Mouse (Mus musculus) hindbrain, embryonic 12.5 days (tissue): Measurements from ENCODE around the gene Cygb. TPM values are rescaled to one million over a fixed set of nuclear protein-coding genes. Genes with fewer than 3 reads are reported as not detected.
"Not testable (repeated sequence)": the region's sequence is repeated elsewhere in the genome, so short reads cannot be mapped to it uniquely, and the experiment has no call there.

Experiments used
- ATAC-seq: fragments of 200-750 bp; cut with Nextera tagmentation; 2 replicates; pipeline ENCODE4 v1.8.0; 2017; ENCODE audit warnings: moderate TSS enrichment; ENCODE audit not compliant: low FRiP score
- H3K27ac ChIP-seq: fragments of 300-500 bp; sonication (generic); 2 replicates; pipeline ENCODE4 v1.5.1; 2016; ENCODE audit warnings: mild to moderate bottlenecking
- H3K27me3 ChIP-seq: fragments of 300-500 bp; sonication (generic); 2 replicates; pipeline ENCODE4 v1.6.1; 2016; ENCODE audit warnings: mild to moderate bottlenecking
- H3K36me3 ChIP-seq: fragments of 300-500 bp; sonication (generic); 2 replicates; pipeline ENCODE4 v1.6.1; 2016; ENCODE audit warnings: mild to moderate bottlenecking
- H3K4me1 ChIP-seq: fragments of 300-500 bp; sonication (generic); 2 replicates; pipeline ENCODE4 v1.6.1; 2016
- H3K4me2 ChIP-seq: fragments of 300-500 bp; sonication (generic); replicated peaks from 2 replicates; pipeline ENCODE4 v1.6.1; 2016; ENCODE audit warnings: mild to moderate bottlenecking
- H3K4me3 ChIP-seq: fragments of 300-500 bp; sonication (generic); 2 replicates; pipeline ENCODE4 v1.5.1; 2016; ENCODE audit warnings: mild to moderate bottlenecking
- H3K9ac ChIP-seq: fragments of 300-500 bp; sonication (generic); 2 replicates; pipeline ENCODE4 v1.6.1; 2016; ENCODE audit warnings: mild to moderate bottlenecking, moderate library complexity
- H3K9me3 ChIP-seq: fragments of 300-500 bp; sonication (generic); replicated peaks from 2 replicates; pipeline ENCODE4 v1.6.1; 2016; ENCODE audit warnings: mild to moderate bottlenecking
- WGBS: fragments of 180-500 bp; shearing (Covaris S2); methylation state at CpG from one replicate; pipeline ENCODE4 v1.1.7; 2016; 5-methylcytosine and 5-hydroxymethylcytosine counted together
- polyA plus RNA-seq: library from polyadenylated mRNA; unstranded; fragments of >200 nt; fragmentation: Nextera tagmentation; extraction: Ambion mirVana; gene quantifications from 2 replicates; pipeline ENCODE4 v1.2.1, GENCODE M21; 2016

Cygb gene
- polyA plus RNA-seq, 1 experiment from 2014 or later = 4.5 TPM

GRCm38 (mm10) chr11:116683777-116684176 lies 29.7 kb upstream of the Cygb start:
- Histone ChIP-seq H3K27ac (no peak overlapping the region), H3K27me3 (no peaks in the 10 kb centered on the region), H3K4me1 (0 out of 2 replicates have a peak, but pooled peaks cover 3% of the 10 kb centered on the region), H3K9ac (no peak overlapping the region), H3K9me3 (no peaks in the 10 kb centered on the region), H3K36me3 (peaks cover 22% of the 10 kb centered on the region), H3K4me2 (no peak overlapping the region), H3K4me3 (no peak overlapping the region)
- WGBS = 88% methylated on average over 4 of the region's 4 CpGs
- no peak for ATAC-seq

DNA sequence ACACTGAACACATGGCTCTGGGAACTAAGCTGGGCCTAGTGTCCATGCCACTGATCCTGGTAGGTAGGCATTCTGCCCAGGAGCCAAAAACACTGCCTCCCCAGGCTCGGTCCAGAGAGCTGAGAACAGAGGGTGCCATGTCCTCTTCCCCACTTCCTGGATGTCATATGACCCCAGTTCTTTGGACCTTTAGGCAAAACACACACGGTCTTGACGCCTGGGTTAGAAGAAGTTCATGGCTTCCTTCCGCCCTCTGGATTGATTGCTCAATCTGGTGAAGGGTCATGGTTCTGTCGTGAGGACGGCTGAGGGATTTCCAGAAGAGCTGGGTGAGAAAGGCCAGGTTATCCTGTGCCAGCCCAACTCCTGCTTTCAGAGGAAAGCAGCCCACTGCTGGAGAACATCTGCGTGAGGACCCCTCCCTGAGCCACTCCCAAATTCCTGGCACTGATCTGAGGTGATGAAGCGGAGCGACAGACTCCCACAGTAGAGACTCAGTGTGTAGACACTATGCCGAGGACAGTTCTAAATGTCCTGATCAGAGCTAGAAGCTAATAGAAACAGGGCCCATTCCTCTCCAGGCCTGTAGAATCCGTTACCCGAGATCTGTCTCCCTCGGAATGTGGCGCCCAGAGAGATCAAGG lies 28.5 kb upstream of the Cygb start:
- whole genome bisulfite sequencing = 81% methylated on average over 14 of the region's 14 CpGs
- H3K27ac ChIP-seq = no peak overlapping the region
- H3K9ac ChIP-seq = no peak overlapping the region
- H3K4me2 ChIP-seq = no peak overlapping the region
- H3K4me3 ChIP-seq = no peak overlapping the region
- 0 out of 2 replicates have a peak, but pooled peaks cover 2% of the 10 kb centered on the region for H3K4me1 ChIP-seq
- peaks cover 30% of the 10 kb centered on the region for H3K36me3 ChIP-seq
- H3K27me3 ChIP-seq = no peaks in the 10 kb centered on the region
- no peaks in the 10 kb centered on the region for H3K9me3 ChIP-seq
- ATAC-seq = no peak

GRCm38 (mm10) chr11:116681147-116681546 lies 27.0 kb upstream of the Cygb start:
- H3K4me3 ChIP-seq = no peak overlapping the region
- ATAC-seq = no peak
- peaks cover 44% of the 10 kb centered on the region for H3K36me3 ChIP-seq
- no peaks in the 10 kb centered on the region for H3K4me1 ChIP-seq
- H3K27me3 ChIP-seq = no peaks in the 10 kb centered on the region
- no peak overlapping the region for H3K4me2 ChIP-seq
- no peaks in the 10 kb centered on the region for H3K9me3 ChIP-seq
- H3K9ac ChIP-seq = no peak overlapping the region
- no peak overlapping the region for H3K27ac ChIP-seq
- WGBS = 88% methylated on average over 4 of the region's 4 CpGs

- Histone ChIP-seq H3K9ac (no peak overlapping the region), H3K4me3 (no peak overlapping the region), H3K4me1 (no peaks in the 10 kb centered on the region), H3K9me3 (no peaks in the 10 kb centered on the region), H3K4me2 (no peak overlapping the region), H3K27ac (no peak overlapping the region), H3K27me3 (no peaks in the 10 kb centered on the region), H3K36me3 (peaks cover 45% of the 10 kb centered on the region)
- ATAC-seq = no peak
- WGBS = 79% methylated on average over 24 of the region's 24 CpGs
These were observed 26.4 kb upstream of the Cygb start for GRCm38 (mm10) chr11:116680321-116681091.

- Histone ChIP-seq H3K4me2 (no peak overlapping the region), H3K9me3 (no peaks in the 10 kb centered on the region), H3K9ac (no peak overlapping the region), H3K27me3 (no peaks in the 10 kb centered on the region), H3K4me1 (peaks cover 5% of the 10 kb centered on the region; the same call in 1 of the 2 replicates), H3K36me3 (peaks cover 53% of the 10 kb centered on the region), H3K27ac (no peak overlapping the region), H3K4me3 (no peak overlapping the region)
- 92% methylated on average over 6 of the region's 6 CpGs for WGBS
- no peak for ATAC-seq
These were observed 25.0 kb upstream of the Cygb start for GRCm38 (mm10) chr11:116679148-116679547.

- peaks cover 65% of the 10 kb centered on the region for H3K36me3 ChIP-seq
- no peak for ATAC-seq
These were observed 23.8 kb upstream of the Cygb start for GRCm38 (mm10) chr11:116677711-116678441.

GRCm38 (mm10) chr11:116676175-116676976 lies 22.3 kb upstream of the Cygb start:
- Histone ChIP-seq H3K27me3 (no peaks in the 10 kb centered on the region), H3K36me3 (peaks cover 60% of the 10 kb centered on the region), H3K4me3 (no peak overlapping the region), H3K27ac (no peak overlapping the region), H3K4me1 (peaks cover 23% of the 10 kb centered on the region), H3K9ac (no peak overlapping the region), H3K4me2 (no peak overlapping the region), H3K9me3 (no peaks in the 10 kb centered on the region)
- ATAC-seq = no peak
- WGBS = 90% methylated on average over 14 of the region's 14 CpGs

More at GRCm38 (mm10) chr11:116677711-116678441, 23.8 kb upstream of the Cygb start:
- Histone ChIP-seq H3K27ac (no peak overlapping the region), H3K9ac (no peak overlapping the region), H3K4me1 (peaks cover 16% of the 10 kb centered on the region), H3K27me3 (no peaks in the 10 kb centered on the region), H3K4me3 (no peak overlapping the region), H3K4me2 (no peak overlapping the region), H3K9me3 (no peaks in the 10 kb centered on the region)
- 91% methylated on average over 8 of the region's 8 CpGs for WGBS

- not testable (repeated sequence) for ATAC-seq, H3K27ac ChIP-seq, H3K9me3 ChIP-seq, H3K9ac ChIP-seq, H3K4me2 ChIP-seq, H3K4me3 ChIP-seq, H3K27me3 ChIP-seq
- H3K4me1 ChIP-seq = peaks cover 30% of the 10 kb centered on the region
- whole genome bisulfite sequencing = 85% methylated on average over 6 of the region's 6 CpGs
- H3K36me3 ChIP-seq = peaks cover 60% of the 10 kb centered on the region
These were observed 21.3 kb upstream of the Cygb start for GRCm38 (mm10) chr11:116675429-116675828.

- 72% methylated on average over 7 of the region's 7 CpGs for WGBS
These were observed 20.7 kb upstream of the Cygb start for GRCm38 (mm10) chr11:116674616-116675379.

DNA sequence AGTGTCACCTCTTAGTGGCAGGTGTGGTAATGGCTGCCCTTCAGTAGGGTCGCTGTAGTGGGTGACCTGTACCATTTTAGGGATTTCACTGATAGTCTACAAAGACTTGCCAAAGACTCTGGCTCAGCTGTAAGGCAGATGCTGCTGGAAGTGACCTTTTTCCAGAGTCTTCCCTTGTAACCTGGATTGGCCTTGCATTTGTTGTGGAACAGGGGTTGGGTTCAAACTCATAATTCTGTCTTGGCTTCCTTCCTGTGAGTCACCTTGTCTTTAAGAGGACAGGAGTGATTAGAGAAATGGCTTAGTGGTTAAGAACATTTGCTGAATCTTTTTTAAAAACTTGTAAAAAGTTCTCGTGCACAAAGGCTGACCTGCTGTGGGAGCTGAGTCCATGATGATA lies 19.3 kb upstream of the Cygb start:
- Histone ChIP-seq H3K4me1 (peaks cover 48% of the 10 kb centered on the region), H3K4me3 (no peak overlapping the region), H3K9ac (no peak overlapping the region; the same call in 1 of the 2 replicates)

More at GRCm38 (mm10) chr11:116674616-116675379, 20.7 kb upstream of the Cygb start:
- no peak for ATAC-seq
- Histone ChIP-seq H3K9me3 (no peaks in the 10 kb centered on the region), H3K9ac (no peak overlapping the region), H3K4me1 (peaks cover 34% of the 10 kb centered on the region), H3K4me3 (no peak overlapping the region), H3K27ac (no peak overlapping the region), H3K27me3 (no peaks in the 10 kb centered on the region), H3K4me2 (no peak overlapping the region), H3K36me3 (peaks cover 60% of the 10 kb centered on the region)

DNA sequence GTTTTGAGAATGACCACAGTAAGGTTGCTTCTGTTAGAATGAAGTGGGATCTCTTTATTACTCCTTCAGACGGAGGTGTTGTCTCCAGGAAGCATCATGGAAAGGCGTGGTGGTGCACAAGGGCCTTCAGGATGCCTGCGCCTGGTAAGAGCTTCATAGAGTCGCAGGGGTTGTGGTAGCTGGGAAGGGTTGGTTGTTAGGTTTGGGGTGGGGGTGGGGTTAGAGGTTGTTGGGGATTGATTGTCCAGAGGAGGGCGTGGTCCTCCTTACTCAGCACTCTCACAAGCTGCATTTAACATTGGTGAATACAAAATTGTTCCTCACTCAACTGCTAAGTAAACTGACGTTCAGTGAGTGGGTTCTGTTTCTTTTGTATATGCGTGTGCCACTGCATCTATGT lies 18.5 kb upstream of the Cygb start:
- Histone ChIP-seq H3K27me3 (no peaks in the 10 kb centered on the region), H3K36me3 (peaks cover 48% of the 10 kb centered on the region), H3K9ac (peak overlapping the region; percentile 94), H3K4me2 (peak overlapping the region; percentile 82), H3K4me3 (peak overlapping the region; percentile 81), H3K9me3 (no peaks in the 10 kb centered on the region), H3K4me1 (peaks cover 49% of the 10 kb centered on the region), H3K27ac (no peak overlapping the region)
- WGBS = 16% methylated on average over 7 of the region's 7 CpGs
- no peak for ATAC-seq

More for the DNA sequence above, 19.3 kb upstream of the Cygb start:
- ATAC-seq = no peak
- H3K27ac ChIP-seq = no peak overlapping the region
- 81% methylated on average over 2 of the region's 2 CpGs for WGBS
- H3K27me3 ChIP-seq = no peaks in the 10 kb centered on the region
- peaks cover 53% of the 10 kb centered on the region for H3K36me3 ChIP-seq
- peak overlapping the region; percentile 82; the same call in 1 of the 2 replicates for H3K4me2 ChIP-seq
- no peaks in the 10 kb centered on the region for H3K9me3 ChIP-seq
